Mouse (Mus musculus): ENCODE results near the gene Armh4.
"Not testable (repeated sequence)": the region's sequence is repeated elsewhere in the genome, so short reads cannot be mapped to it uniquely, and the experiment has no call there.

The Armh4 gene

DNA sequence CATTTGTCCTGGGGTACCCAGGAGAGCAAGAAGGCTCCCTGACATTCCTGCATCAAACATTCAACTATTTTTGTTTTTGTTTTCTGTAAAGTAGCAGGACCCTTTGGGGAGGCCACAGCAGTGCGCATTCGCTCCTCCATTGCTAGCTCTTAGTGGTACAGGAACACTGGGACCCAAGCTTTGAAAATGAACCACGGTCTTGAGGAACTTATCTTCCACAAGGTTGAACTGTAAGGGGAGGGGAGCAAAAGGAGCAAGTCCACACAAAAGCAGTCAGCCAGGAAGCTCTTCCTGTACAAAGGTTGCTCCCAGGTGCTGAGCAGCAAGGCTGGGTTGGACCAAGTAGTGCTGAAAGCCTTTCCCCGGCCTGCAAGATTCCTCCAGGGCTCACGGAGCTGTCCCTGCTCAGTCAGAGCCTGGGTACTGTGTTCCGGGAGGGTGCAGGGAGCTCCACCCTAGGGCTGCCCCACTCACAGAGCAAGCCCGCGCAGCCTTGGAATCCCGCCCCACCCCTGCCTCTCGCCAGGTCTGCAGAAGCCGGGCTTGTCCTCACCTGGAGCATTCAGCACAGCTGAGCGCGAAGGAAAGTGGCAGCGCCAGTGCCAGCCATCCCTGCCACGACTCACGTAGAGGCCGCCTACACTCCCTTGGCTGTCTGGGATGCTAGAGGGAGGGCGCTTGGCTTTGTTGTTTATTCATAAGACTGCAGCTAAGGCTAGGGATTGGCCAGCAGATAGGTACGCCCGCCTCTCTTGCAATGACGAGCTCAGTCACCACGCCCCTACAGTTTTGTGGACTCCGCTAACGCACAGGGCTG, at the start of gene Armh4:
TSS of gene Armh4 (minus strand) at position 669 of the 817 bp plus-strand sequence.
- DNase-seq (ENCODE audit: extremely low spot score, low read depth, low spot score), result peak; percentile 49

DNA sequence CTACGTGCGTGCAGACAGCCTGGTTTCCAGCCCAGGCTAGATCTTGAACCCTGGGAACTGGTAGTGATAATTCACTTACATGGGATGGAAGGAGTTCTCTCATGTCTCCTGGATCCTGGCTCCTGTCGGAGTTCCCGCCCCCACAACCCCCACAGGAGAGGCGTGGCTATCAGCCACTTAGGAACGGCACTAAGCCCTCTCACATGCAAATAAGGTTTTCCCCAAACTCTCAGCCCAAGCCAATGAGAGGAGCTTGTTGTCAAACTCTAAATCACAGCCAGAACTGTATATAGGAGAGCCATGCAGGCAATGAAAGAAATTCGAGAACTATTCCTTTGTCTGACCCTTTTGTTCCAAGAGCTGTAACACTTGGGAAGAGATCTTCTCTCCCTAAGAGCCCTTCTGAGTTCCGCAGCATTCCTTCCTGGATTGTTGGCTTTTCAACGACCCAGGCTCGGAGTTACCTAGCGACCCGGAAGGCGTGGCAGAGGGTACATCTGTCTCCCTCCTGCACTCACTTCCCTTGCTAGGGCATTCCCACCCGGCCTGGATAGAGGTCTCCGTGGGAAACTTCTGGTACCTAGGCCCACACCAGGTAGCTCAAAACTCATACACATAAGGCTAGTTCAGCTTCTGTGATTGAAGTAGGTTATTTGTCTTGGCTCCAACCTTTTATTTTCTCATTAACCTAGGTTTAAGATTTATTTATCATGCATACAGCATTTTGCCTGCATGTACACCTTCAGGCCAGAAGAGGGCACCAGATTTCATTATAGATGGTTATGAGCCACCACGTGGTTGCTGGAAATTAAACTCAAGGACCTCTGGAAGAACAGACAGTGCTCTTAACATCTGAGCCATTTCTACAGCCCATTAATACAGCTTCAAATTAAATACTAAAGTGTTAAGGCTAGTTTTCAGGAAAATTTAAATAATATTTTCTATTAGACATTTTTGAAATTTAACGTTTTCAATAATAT, 46.3 kb upstream of the Armh4 start:
- no peak for DNase-seq (ENCODE audit: extremely low spot score, low read depth, low spot score)

DNA sequence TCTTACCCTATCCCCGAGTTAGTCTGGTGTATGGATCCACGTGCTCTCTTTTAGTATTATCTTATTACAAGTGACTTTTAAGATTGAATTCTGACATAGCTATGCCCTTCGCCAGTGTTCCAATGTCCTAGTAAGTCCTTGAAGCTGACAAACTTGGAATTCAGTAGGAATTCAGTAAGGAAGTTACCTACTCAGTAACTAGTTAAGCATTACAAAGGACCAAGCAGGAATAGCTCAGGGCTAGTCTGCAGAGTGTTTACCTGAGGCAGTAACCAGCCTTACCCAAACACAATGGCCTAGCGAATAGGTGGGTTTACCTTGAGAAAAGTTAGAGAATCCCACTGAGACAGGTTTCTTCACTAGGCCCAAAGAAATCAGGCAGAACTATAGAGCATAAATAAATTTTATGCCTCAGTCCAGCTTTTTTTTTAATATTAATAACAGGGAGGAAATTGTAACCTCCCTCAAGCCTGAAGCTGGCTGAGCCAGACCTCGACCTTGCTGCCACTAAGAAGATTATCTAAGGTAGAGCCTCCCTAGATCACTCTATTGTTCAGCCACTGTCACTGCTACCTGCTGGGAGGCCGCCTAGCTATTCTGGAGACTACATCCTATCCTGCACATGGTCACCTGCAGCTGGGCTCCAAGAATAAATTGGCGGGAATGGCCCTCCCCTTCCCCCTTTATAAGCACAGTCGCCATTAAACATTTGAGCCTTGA, 36.7 kb upstream of the Armh4 start:
- DNase-seq (ENCODE audit: extremely low spot score, low read depth, low spot score), result not testable (repeated sequence)

DNA sequence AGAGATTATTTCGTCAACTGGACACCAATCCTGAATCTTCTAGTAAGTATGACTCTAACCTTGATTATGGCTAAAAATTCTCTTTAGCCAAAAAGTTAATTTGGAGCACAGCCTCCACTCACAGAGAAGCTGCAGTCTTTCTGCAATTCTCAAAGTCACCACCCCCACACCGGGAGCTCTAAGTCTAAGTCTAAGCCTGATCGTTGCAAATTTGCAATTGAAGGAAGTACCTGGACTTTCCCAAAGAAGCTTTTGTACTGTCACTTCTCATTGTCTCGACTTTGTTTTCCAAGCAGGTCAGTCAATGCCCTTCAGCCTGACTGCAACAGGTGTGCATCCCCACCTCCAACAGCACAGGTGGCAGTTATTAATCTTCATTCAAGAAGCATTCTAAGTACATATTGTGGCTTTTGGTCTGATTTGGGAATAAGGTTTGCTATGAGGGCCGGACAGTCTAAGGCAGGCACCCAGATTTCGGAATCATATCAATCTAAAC, 35.6 kb upstream of the Armh4 start:
- not testable (repeated sequence) for DNase-seq (ENCODE audit: extremely low spot score, low read depth, low spot score)

DNA sequence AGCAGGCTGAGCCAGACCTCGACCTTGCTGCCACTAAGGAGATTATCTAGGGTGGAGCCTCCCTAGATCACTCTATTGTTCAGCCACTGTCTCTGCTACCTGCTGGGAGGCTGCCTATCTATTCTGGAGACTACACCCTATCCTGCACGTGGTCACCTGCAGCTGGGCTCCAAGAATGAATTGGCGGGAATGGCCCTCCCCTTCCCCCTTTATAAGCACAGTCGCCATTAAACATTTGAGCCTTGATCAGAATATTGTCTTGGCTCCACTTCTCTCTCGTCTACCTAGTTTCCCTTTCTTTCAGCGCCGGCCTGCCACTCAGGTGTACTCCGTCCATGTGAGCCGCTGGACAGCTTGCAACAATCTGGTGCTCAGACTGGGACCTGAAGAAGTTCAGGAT, 29.8 kb upstream of the Armh4 start:
- DNase-seq (ENCODE audit: extremely low spot score, low read depth, low spot score), result not testable (repeated sequence)

DNA sequence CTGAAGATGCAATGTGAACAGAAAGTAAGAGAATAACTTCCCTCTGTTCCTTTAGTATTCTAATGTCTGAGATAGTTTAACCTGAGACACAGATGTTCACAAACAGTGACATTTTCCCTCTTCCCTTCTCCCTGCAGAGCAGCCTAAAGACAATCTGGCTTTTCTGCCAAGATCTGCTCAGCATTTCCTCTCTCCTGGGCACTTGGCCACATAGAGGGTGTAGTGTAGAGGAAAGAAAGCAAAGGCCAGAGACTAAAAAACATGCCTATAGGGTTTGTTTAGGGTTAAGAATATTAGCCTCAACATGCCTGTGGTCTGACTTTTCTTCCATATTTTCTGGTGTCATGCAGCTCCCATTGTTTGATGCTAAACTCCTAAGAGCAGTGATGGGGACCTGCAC, 21.9 kb upstream of the Armh4 start:
- not testable (repeated sequence) for DNase-seq (ENCODE audit: extremely low spot score, low read depth, low spot score)

DNA sequence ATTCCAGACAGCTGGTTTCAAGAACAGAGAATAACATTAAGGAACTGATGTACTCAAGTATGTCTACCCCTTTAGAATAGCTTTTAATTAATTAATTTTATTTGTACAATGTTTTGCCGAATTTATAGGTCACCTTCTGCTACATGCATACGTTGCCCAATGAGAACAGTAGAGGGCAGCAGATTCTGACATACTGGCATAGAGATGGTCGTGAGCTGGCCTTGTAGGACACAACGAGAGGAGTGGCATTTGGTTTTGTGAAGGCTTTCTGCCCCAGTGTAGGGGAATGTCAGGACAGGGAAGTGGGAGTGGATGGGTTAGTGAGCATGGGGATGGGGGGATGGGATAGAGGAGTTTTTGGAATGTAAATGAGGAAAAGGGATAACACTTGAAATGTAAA, 18.3 kb upstream of the Armh4 start:
- no peak for DNase-seq (ENCODE audit: extremely low spot score, low read depth, low spot score)

DNA sequence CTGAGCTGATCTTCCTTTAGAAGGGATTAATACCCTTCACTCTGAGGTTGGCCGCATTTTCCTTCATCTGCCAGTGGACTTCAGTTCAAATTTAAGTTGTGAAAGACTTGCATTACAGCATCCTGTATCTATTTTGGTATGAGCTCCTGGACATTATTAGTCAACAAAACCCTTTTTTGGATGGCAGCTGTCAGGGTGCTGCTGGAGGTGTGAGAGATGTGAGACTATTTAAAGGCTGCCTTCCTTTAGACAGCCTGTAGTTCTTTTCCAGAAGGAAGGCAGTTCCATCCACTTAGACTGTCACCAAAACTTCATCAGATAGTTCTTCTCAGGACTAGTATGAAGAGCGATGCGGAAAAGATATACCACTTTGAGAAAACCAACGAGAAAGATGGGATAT, 10.8 kb upstream of the Armh4 start:
- DNase-seq (ENCODE audit: extremely low spot score, low read depth, low spot score), result no peak

DNA sequence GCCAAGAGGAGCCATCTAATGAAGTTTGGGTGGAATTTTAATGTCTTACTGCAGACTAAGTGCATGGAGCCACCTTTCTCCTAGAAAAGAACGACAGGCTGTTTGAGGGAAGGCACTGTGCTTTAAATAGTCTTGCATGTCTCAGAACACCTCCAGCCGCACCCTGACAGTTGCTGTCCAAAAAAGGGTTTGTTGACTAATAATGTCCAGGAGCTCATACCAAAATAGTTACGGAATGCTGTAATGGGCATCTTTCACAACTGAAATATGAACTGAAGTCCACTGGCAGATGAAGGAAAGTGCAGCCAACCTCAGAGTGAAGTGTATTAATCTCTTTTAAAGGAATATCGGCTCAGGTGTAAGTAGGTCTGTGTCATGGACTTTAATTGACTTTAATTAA, 7.4 kb upstream of the Armh4 start:
- DNase-seq (ENCODE audit: extremely low spot score, low read depth, low spot score), result no peak

DNA sequence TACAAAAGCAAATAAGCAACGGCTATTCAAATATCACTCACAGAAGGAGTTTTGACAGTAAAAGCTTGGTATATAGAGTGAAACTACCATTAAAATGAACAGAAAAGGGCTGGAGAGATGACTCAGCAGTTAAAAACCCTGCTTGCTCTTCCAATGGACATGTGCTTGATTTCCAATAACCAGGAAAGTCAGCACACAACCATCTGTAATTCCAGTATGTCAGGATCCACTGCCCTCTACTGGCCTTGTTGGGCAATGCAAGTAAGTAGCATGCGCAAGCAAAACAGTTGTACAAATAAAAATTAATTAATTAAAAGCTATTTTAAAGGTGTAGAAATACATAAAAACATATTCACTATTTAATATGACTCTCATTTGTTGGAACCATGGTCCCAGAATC, 2.6 kb upstream of the Armh4 start:
- peak; percentile 20 for DNase-seq (ENCODE audit: extremely low spot score, low read depth, low spot score)

DNA sequence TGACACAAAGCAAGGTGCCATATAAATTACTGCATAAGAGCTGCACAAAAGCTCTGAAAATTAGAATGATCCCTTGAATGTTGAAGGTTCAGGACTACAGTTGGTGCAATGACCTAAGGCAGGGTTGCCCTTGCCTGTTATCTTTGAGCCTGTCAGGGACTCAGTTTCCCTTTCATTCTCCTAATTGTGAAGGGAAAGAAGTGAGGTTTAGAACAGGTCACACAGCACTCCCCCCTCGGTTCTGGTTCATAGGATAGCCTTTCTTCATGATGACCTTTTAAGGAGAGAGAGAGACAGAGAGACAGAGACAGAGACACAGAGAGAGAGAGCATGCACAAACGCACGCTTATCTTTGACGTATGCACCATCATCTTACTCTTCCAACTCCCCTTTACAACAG, 683 bp upstream of the Armh4 start:
- no peak for DNase-seq (ENCODE audit: extremely low spot score, low read depth, low spot score)

DNA sequence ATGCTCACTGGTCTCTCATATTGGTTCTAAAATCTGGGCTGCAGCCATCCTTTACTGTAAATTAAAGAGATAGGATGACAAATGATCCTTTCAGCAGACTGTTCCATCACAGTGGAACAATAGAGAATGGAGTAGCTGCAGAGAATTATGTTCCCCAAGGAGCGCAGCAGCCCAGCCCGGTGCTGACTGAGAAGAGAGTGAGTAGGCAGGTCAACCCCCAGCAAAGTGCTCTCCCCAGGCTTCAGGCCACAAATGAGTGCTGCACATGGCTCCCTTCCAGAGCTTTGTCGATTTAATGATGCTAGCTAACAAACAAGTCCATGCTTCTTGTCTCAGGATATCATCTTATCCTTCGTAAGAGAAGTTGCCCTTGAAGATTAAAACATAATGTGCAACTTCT, 2.8 kb downstream of the Armh4 start:
- no peak for DNase-seq (ENCODE audit: extremely low spot score, low read depth, low spot score)

DNA sequence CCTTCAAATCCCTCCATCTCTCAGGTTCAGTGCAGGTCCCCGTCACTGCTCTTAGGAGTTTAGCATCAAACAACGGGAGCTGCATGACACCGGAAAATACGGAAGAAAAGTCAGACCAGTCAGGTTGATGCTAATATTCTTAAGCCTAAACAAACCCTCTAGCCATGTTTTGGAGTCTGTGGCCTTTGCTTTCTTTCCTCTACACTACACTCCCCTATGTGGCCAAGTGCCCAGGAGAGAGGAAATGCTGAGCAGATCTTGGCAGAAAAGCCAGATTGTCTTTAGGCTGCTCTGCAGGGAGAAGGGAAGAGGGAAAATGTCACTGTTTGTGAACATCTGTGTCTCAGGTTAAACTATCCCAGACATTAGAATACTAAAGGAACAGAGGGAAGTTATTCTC, 5.6 kb downstream of the Armh4 start:
- not testable (repeated sequence) for DNase-seq (ENCODE audit: extremely low spot score, low read depth, low spot score)

DNA sequence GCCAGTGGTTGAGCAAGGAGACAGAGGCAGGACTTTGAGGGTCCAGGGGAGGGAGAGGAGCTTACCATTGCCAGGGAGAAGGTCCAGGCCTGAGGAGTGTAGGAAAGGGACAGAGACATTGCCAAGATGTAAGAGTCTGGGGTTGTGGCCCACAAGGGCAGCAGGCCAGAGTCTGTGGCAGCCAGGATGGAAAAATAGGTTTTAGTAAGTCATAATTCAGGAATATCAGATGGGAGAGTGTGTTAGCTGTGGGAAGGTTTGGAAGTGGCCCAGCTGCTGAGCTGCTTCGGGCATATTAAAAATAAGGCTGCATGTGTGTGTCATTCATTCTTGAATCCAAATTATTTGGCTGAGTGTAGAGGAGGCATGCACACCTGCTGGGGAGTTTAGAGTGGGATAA, 11.4 kb downstream of the Armh4 start:
- no peak for DNase-seq (ENCODE audit: extremely low spot score, low read depth, low spot score)

DNA sequence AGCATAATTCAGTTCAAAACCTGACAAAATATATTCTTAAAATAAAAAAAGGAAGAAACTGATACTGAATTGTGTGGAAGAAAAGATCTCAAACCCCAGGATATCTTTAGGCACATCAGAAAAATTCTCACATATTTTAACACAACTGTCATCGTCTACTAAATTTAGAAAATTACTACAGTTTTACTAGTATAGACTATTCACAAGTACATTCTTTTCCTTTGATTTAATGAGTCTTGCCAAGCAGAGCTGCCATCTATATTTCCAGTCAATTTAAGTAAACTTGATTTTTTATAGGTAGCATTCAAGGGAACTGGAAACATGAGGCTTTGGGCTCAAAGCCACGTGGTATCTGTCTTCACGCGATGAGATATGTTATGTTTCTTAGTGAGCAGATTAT, 16.6 kb downstream of the Armh4 start:
- no peak for DNase-seq (ENCODE audit: extremely low spot score, low read depth, low spot score)

DNA sequence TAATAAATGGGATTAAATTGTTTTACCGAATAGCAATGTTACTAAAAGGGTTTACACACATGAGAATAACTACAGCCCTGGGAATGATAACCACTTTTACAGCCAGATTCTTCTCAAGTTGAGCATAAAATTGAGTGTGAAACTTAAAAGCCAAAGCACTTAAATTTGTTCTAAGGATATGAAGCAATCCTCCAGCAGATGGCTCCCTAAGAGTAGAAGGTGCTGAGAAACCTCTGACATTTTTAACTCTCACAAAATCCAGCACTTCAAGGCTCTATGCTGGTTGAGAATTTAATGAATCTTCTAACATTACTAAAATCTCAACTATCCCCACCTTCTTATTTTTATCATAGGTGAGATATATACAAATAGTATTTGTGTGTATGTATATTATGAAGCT, 27.3 kb downstream of the Armh4 start:
- no peak for DNase-seq (ENCODE audit: extremely low spot score, low read depth, low spot score)

DNA sequence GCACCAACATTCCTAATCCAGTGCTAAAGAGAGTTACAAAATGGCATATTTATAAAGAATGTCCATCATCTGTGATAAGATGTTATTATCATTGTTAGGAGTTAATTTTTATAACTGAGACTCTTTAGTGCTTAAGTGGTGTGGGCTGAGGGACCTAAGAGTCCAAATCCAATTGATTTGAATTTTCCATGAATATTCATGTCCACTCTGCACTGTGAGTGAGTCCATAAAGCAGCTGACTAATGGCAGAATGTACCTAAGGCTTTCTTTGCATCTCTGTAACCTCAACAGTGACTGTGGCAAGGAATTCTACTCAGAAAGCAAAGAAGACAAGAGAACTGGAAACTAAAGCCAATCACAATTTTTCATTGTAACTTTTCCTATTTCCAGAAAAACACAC, 30.6 kb downstream of the Armh4 start:
- DNase-seq (ENCODE audit: extremely low spot score, low read depth, low spot score), result no peak

DNA sequence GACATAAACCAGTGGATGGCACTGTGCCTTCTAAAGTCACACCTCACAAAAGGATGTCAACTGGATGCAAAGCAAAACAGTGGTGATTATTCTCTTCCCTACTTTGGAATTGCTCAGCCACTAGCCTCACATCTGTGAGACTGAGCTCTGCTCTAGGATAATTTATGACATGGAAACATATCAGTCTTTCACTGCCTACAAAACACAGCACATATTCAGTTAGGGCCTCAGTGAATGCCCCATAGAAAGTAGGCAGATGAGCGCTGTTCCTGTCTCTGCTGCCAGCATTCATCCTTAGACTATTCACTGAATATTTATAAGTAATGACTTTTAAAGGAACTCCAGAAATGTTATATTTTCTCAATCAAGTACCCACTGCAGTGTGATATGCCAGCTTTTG, 37.3 kb downstream of the Armh4 start:
- no peak for DNase-seq (ENCODE audit: extremely low spot score, low read depth, low spot score)

DNA sequence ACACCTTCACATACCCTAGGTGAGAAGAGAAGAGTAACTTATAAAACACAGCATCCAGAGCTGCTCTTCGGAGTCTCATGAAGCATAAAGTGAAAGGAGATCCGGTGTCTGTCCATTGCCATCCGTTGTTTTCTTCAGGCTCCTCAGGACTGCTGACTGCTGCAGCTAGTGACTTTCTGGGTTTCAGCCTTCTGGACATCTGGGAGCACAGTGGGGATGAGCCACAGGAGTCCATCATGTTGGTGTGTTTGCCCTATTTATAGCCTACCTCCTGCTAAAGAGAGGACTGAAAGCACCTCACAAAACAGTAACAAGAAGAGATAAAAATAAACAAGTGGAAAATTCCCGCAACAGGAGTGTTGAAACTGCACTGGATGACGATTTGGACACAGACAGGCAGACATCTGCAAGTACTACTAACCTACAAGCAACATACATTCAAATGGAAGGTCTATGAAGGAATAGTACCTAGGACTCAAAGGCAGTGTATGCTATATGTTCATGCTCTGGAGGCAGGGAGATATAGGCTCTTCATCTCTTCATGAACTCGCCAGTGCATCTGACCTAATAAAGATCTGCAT, 39.1 kb downstream of the Armh4 start:
- DNase-seq (ENCODE audit: extremely low spot score, low read depth, low spot score), result no peak

DNA sequence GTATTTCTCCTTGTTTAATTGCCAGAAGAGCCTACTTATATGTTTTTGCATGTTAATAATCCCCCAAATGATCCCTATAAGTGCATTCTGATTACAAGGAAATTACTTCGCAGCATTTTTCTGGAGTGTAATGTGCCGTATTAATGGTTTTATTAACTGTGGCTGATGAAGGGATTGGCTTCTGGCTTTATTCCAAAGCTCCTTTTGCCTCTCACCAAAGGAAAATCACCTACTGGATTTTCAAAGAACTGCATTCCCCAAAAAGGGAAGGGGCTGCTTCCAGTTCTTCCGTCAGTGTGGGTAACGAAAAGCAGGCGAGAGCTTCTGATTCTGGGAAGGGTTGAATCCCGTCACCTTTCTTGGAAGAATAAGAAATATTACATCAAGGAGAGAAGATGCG, 43.9 kb downstream of the Armh4 start:
- DNase-seq (ENCODE audit: extremely low spot score, low read depth, low spot score), result no peak

All from hindlimb bud, embryonic 11.5 days (tissue).